Mouse (Mus musculus) adrenal gland, adult (tissue): ENCODE results near the gene Hps1.

Experiments used
- DNase-seq, 2 experiments: peaks; one replicate each; pipeline ENCODE4 v3.0.0; 2022 to 2023; ENCODE audit warnings: low spot score in 1 of 2; ENCODE audit not compliant: inconsistent age in 2 of 2

Hps1 gene

GRCm38 (mm10) chr19:42755148-42755870 lies 24.5 kb downstream of the Hps1 start:
- DNase-seq = peak; percentile 32 to 61

GRCm38 (mm10) chr19:42753141-42753917 lies 26.4 kb downstream of the Hps1 start:
- peak; percentile 90 to 96 for DNase-seq

DNA sequence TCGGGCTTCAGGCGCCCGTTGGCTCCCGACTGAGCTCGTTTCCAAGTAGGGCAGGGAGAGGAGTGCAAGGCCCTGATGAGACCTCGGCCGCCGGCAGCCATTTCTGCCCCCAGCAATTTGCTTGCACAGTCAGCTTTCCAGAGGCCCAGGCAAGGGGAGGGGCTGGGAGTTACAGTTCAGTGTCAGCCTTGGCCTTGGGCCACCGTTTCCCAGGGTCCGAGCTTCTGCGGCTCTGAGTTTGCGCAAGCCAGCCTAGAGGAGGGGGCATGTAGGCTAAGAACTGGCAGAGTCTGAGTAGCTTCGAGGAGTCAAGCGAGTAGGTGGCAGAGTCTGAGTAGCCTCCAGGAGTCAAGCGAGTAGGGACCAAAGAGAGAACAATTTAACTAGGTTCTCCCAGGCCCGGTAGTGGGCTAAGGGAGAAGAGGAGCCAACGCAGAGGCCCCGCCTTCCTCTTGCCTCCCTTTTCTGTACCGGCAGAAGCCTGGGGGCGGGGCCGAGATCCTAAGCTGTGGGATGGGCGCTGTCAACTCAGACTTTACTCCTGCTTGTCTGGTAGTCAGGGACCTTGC lies 27.3 kb downstream of the Hps1 start, which contains the start of gene Pyroxd2:
Gene Pyroxd2 (minus strand): TSS at position 413 of the 569 bp plus-strand sequence.
- peak; percentile 92 to 96 for DNase-seq

GRCm38 (mm10) chr19:42750196-42750595 lies 29.6 kb downstream of the Hps1 start:
- DNase-seq = no peak

DNA sequence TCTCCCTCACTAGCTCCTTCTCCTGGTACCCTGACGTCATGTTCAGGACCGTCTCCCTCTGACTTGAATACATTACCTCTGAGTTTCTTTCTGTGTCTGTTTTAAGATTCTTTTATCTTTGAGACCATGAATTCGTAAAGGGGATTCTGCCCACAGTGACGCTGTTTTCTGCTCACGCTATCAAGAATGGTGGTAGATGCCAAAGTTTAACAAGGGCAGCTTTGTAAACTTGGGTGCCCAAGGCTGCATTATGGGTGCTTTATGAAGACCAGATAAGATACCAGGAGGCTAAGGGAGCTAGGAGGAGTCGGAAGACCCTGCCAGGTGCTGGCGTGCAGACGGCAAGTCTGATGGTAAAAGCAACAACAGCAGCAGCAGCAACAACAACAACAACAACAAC lies 33.1 kb downstream of the Hps1 start:
- no peak for DNase-seq

GRCm38 (mm10) chr19:42745869-42746224 lies 33.9 kb downstream of the Hps1 start:
- DNase-seq = no peak

DNA sequence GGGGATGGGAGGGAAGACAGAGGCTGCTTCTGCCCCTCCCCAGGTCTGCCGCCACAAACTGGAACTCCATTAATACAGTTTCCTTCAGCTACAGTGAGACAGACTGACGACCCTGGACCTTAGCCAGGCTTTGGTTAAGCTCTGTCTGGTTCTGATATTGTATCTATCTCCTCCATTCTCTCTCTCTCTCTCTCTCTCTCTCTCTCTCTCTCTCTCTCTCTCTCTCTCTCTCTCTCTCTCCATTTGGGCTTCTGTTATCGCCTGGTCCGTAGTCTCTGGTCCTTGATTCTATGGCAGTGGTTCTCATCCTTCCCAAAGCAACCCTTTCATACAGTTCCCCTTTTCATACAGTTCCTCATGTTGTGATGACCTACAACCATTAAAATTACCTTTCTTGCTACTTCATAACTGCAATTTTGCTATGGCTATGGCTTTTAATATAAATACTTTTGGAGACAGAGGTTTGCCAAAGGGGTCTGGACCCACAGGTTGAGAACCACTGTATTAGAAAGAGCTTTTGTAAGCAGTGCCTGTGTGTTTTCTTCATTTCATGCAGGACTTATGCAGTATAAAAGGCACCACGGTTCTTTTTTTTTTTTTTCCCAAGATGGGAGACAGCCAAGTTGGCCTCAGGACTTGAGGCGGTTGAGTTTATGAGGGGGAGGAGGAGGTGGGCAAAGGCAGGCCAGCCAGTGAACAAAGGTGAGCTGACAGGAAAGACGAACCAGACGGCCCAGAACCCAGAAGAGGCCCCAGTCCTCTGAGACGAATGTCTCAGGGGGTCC lies 34.5 kb downstream of the Hps1 start:
- DNase-seq = no peak

DNA sequence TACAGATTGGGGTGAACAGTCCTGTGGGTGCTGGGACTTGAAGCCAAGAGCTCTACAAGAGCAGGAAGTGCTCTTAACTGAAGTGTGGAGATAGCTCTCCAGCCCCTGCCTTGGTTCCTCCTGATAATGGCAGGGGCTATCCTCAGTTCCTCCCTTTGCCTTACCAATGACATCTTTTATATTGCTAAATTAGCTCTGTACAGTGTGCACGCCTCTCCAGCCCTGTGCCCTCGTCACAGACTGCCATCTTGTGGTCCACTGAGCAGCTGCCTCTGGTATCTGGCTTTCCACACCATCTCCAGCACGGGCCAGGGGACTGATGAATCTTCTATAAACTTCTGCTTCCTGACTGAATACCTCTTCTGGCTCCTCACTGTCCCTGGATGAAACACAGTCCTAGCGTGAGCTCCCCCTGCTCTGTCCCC lies 35.6 kb downstream of the Hps1 start:
- peak; percentile 62 to 82 for DNase-seq

GRCm38 (mm10) chr19:42743261-42743660 lies 36.5 kb downstream of the Hps1 start:
- no peak for DNase-seq

GRCm38 (mm10) chr19:42741884-42742283 lies 37.9 kb downstream of the Hps1 start:
- no peak for DNase-seq

DNA sequence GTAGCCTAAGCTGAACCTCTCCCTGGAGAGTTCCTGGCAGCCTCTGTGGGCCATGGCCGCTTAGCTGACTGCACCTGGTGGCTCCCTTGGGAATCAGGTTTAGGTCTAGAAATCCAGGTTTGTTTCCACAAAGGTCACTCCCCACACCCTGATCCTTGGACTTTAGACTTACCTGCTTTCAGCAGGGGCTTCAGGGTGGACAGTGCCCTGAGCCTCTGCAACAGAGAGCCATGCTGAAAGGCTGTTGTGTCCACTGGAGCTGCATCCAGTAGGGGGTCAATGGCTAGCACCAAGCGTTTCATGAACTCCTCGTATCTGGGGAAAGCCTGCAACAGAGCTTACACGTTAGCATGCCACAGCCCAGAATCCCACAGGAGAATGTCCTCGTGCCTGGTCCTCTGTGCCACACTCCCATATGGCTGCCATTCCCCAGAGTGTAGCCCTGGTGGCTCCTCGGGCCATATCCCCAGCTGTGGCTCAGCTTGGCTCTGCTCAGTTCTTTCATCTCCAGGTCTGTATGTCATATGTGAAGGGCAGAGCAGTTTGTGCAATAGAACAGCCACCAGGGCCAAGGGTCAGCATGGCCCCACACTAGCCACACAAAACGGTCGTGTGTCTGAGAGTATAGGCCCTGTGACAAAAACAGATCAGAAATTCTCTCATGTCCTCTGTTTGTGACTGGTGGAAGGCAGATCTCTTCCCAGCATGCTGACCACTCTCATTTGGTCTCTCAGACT lies 39.4 kb downstream of the Hps1 start:
- no peak for DNase-seq

GRCm38 (mm10) chr19:42739734-42740133 lies 40.0 kb downstream of the Hps1 start:
- no peak for DNase-seq

DNA sequence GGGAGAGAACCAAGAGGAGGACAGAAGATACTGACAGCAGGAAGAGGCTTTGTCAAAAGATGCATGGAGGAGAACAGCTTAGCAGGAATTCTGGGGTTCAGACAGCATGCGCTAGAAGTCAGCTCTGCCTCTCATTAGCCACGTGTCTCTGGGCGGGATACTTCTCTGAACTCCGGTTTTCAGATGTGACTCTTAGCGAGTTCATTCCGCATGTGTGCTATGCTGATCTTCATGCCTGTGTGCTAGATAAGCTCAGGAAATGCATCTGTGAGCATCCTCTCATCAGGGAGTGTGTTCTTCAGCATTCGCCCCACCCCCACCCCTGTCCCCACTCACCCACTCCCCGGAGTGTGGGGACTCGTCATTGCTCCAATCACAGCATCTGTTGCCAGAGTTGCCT lies 42.0 kb downstream of the Hps1 start:
- DNase-seq = no peak

DNA sequence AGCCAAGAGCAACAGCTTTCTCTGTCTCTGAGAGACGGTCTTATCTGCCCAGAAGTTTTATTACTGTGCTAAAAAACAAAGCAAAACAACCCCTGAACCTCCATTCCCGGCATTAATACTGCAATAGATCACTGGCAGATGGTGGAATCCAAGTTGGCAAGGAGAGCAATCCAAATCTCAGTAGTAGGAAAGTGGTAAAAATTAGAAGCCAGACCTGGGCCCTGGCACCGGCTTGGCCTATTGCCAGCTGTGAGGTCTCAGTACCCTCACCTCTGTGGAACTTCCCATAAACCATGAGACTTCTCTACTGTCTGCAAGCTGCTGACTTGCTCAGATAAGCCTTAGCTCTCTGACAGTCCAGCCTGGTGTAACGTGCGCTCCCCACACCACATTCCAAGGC lies 44.8 kb downstream of the Hps1 start:
- DNase-seq = no peak

GRCm38 (mm10) chr19:42727424-42727823 lies 52.4 kb downstream of the Hps1 start:
- DNase-seq = no peak

- peak in 1 of 2 experiments; percentile 27 for DNase-seq
Observed at GRCm38 (mm10) chr19:42726766-42727165, 53.0 kb downstream of the Hps1 start.

DNA sequence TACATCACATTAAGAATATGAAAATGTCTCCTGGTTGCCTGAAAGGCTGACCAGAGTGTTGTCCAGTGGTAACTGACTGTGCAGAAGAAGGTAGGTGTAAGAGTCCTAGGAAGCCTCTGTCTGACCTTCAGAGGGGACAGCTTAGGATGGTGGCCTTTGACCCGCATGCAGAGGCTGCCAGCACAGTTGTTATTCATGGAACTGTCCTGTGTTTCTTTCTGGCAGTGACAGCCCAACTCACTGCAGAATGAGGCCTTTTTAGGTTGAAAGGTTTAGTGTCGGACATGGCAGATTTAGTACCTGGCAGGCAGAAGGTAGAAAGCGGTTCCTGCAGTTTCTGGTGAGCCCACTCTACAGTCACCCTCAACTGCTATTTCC lies 53.8 kb downstream of the Hps1 start:
- DNase-seq = peak; percentile 77 to 78

GRCm38 (mm10) chr19:42725056-42725972 lies 54.5 kb downstream of the Hps1 start:
- peak; percentile 39 to 67 for DNase-seq

DNA sequence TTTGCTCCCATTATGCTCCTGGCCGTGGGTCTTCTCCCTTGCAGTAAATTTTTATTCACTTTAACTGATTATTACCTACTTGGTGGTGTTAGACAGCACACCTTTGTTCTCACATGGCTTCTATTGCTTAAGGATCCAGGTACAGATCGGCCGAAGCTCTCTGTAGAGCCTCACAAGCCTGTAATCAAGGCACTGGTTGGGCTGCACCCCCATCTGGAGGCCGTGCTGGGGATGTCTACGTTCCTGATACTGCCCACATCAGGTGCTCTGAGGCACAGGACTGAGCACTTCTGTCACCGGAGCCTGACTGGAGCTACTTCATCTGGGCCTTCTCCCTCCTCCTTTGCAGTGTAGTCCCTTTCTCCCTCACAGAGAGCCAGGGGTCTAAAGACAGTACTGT lies 56.5 kb downstream of the Hps1 start:
- peak in 1 of 2 experiments; percentile 30 for DNase-seq
